Mouse (Mus musculus): ENCODE measurements around the gene Rasgrf2. TPM values are rescaled to one million over a fixed set of nuclear protein-coding genes. Genes with fewer than 3 reads are reported as not detected.

Gene Rasgrf2
- polyA plus RNA-seq, 1 experiment from 2014 or later, result 0.15 TPM

GRCm38 (mm10) chr13:91908202-91908980, 223.1 kb downstream of the Rasgrf2 start:
- no peak overlapping the region for H3K4me3 ChIP-seq
- H3K27me3 ChIP-seq, result no peaks in the 10 kb centered on the region
- no peak overlapping the region for H3K4me2 ChIP-seq
- no peak overlapping the region for H3K27ac ChIP-seq
- no peak overlapping the region for H3K9ac ChIP-seq
- 40% methylated on average over 10 of the region's 10 CpGs for WGBS
- H3K36me3 ChIP-seq, result no peaks in the 10 kb centered on the region
- no peaks in the 10 kb centered on the region for H3K9me3 ChIP-seq
- no peak for ATAC-seq (ENCODE audit: insufficient number of reproducible peaks, insufficient read depth, low FRiP score, low TSS enrichment, low read depth)
- H3K4me1 ChIP-seq, result no peaks in the 10 kb centered on the region

- no peak overlapping the region for H3K9ac ChIP-seq
- no peaks in the 10 kb centered on the region for H3K9me3 ChIP-seq
- no peaks in the 10 kb centered on the region for H3K27me3 ChIP-seq
- 68% methylated on average over 3 of the region's 3 CpGs for WGBS
- no peak overlapping the region for H3K4me3 ChIP-seq
- no peak for ATAC-seq (ENCODE audit: insufficient number of reproducible peaks, insufficient read depth, low FRiP score, low TSS enrichment, low read depth)
- no peak overlapping the region for H3K4me2 ChIP-seq
- H3K27ac ChIP-seq, result no peak overlapping the region
- H3K4me1 ChIP-seq, result no peaks in the 10 kb centered on the region
- H3K36me3 ChIP-seq, result no peaks in the 10 kb centered on the region
These were observed 225.1 kb downstream of the Rasgrf2 start for GRCm38 (mm10) chr13:91906338-91906737.

- ATAC-seq (ENCODE audit: insufficient number of reproducible peaks, insufficient read depth, low FRiP score, low TSS enrichment, low read depth), result no peak
- 47% methylated on average over 1 of the region's 1 CpGs for WGBS
- Histone ChIP-seq H3K27ac (no peak overlapping the region), H3K9ac (no peak overlapping the region), H3K4me2 (no peak overlapping the region), H3K4me3 (no peak overlapping the region), H3K9me3 (no peaks in the 10 kb centered on the region), H3K4me1 (no peaks in the 10 kb centered on the region), H3K27me3 (no peaks in the 10 kb centered on the region), H3K36me3 (no peaks in the 10 kb centered on the region)
These were observed 235.0 kb downstream of the Rasgrf2 start for GRCm38 (mm10) chr13:91896476-91896875.

- Histone ChIP-seq H3K4me2 (no peak overlapping the region), H3K9me3 (no peaks in the 10 kb centered on the region), H3K27me3 (no peaks in the 10 kb centered on the region), H3K27ac (no peak overlapping the region), H3K4me3 (no peak overlapping the region), H3K36me3 (no peaks in the 10 kb centered on the region), H3K4me1 (no peaks in the 10 kb centered on the region), H3K9ac (no peak overlapping the region)
- no peak for ATAC-seq (ENCODE audit: insufficient number of reproducible peaks, insufficient read depth, low FRiP score, low TSS enrichment, low read depth)
- 68% methylated on average over 6 of the region's 6 CpGs for WGBS
These were observed 238.3 kb downstream of the Rasgrf2 start for GRCm38 (mm10) chr13:91893132-91893531.

- 83% methylated on average over 6 of the region's 6 CpGs for WGBS
- H3K9ac ChIP-seq, result no peak overlapping the region
- H3K27ac ChIP-seq, result no peak overlapping the region
- H3K4me1 ChIP-seq, result no peaks in the 10 kb centered on the region
- no peaks in the 10 kb centered on the region for H3K36me3 ChIP-seq
- H3K9me3 ChIP-seq, result no peaks in the 10 kb centered on the region
- no peak for ATAC-seq (ENCODE audit: insufficient number of reproducible peaks, insufficient read depth, low FRiP score, low TSS enrichment, low read depth)
- H3K4me2 ChIP-seq, result no peak overlapping the region
- no peaks in the 10 kb centered on the region for H3K27me3 ChIP-seq
- H3K4me3 ChIP-seq, result no peak overlapping the region
These were observed 241.3 kb downstream of the Rasgrf2 start for GRCm38 (mm10) chr13:91890031-91890619.

- Histone ChIP-seq H3K4me3 (no peak overlapping the region), H3K9ac (no peak overlapping the region), H3K27me3 (no peaks in the 10 kb centered on the region), H3K36me3 (no peaks in the 10 kb centered on the region), H3K27ac (no peak overlapping the region), H3K4me1 (no peaks in the 10 kb centered on the region), H3K4me2 (no peak overlapping the region), H3K9me3 (no peaks in the 10 kb centered on the region)
- WGBS, result 76% methylated on average over 5 of the region's 5 CpGs
- no peak for ATAC-seq (ENCODE audit: insufficient number of reproducible peaks, insufficient read depth, low FRiP score, low TSS enrichment, low read depth)
These were observed 246.6 kb downstream of the Rasgrf2 start for GRCm38 (mm10) chr13:91884714-91885386.

GRCm38 (mm10) chr13:91881837-91882480, 249.5 kb downstream of the Rasgrf2 start:
- H3K27ac ChIP-seq, result no peak overlapping the region
- H3K4me1 ChIP-seq, result no peaks in the 10 kb centered on the region
- no peak overlapping the region for H3K4me3 ChIP-seq
- 37% methylated on average over 9 of the region's 9 CpGs for WGBS
- H3K9ac ChIP-seq, result no peak overlapping the region
- H3K4me2 ChIP-seq, result peak overlapping the region; percentile 26
- no peaks in the 10 kb centered on the region for H3K9me3 ChIP-seq
- no peaks in the 10 kb centered on the region for H3K36me3 ChIP-seq
- no peaks in the 10 kb centered on the region for H3K27me3 ChIP-seq
- no peak for ATAC-seq (ENCODE audit: insufficient number of reproducible peaks, insufficient read depth, low FRiP score, low TSS enrichment, low read depth)

GRCm38 (mm10) chr13:91880256-91880655, 251.2 kb downstream of the Rasgrf2 start:
- Histone ChIP-seq H3K4me3 (no peak overlapping the region), H3K27ac (no peak overlapping the region), H3K9ac (no peak overlapping the region), H3K9me3 (no peaks in the 10 kb centered on the region), H3K4me2 (no peak overlapping the region), H3K4me1 (peaks cover 5% of the 10 kb centered on the region), H3K36me3 (no peaks in the 10 kb centered on the region), H3K27me3 (no peaks in the 10 kb centered on the region)
- no peak for ATAC-seq (ENCODE audit: insufficient number of reproducible peaks, insufficient read depth, low FRiP score, low TSS enrichment, low read depth)
- WGBS, result 88% methylated on average over 4 of the region's 4 CpGs

- H3K27ac ChIP-seq, result no peak overlapping the region
- H3K4me2 ChIP-seq, result no peak overlapping the region
- no peaks in the 10 kb centered on the region for H3K36me3 ChIP-seq
- no peak overlapping the region for H3K9ac ChIP-seq
- WGBS, result 74% methylated on average over 3 of the region's 3 CpGs
- H3K4me1 ChIP-seq, result peaks cover 20% of the 10 kb centered on the region
- no peak overlapping the region for H3K4me3 ChIP-seq
- H3K27me3 ChIP-seq, result no peaks in the 10 kb centered on the region
- no peaks in the 10 kb centered on the region for H3K9me3 ChIP-seq
- no peak for ATAC-seq (ENCODE audit: insufficient number of reproducible peaks, insufficient read depth, low FRiP score, low TSS enrichment, low read depth)
These were observed 253.5 kb downstream of the Rasgrf2 start for GRCm38 (mm10) chr13:91877996-91878395.

GRCm38 (mm10) chr13:91877350-91877749, 254.1 kb downstream of the Rasgrf2 start:
- Histone ChIP-seq H3K9ac (no peak overlapping the region), H3K36me3 (no peaks in the 10 kb centered on the region), H3K4me1 (peaks cover 20% of the 10 kb centered on the region), H3K9me3 (no peaks in the 10 kb centered on the region), H3K27ac (no peak overlapping the region), H3K4me3 (no peak overlapping the region), H3K27me3 (no peaks in the 10 kb centered on the region), H3K4me2 (no peak overlapping the region)
- ATAC-seq (ENCODE audit: insufficient number of reproducible peaks, insufficient read depth, low FRiP score, low TSS enrichment, low read depth), result no peak
- WGBS, result 86% methylated on average over 10 of the region's 10 CpGs

GRCm38 (mm10) chr13:91876741-91877349, 254.6 kb downstream of the Rasgrf2 start, which contains the start of gene Ckmt2:
Gene Ckmt2 (minus strand): TSS chr13:91876885.
- Histone ChIP-seq H3K27me3 (no peaks in the 10 kb centered on the region), H3K4me1 (peaks cover 20% of the 10 kb centered on the region), H3K4me3 (no peak within 1 kb of the TSS), H3K9ac (no peak within 1 kb of the TSS), H3K4me2 (no peak within 1 kb of the TSS), H3K9me3 (no peaks in the 10 kb centered on the region), H3K36me3 (no peaks in the 10 kb centered on the region), H3K27ac (peak within 1 kb of the TSS; percentile 86)
- ATAC-seq (ENCODE audit: insufficient number of reproducible peaks, insufficient read depth, low FRiP score, low TSS enrichment, low read depth), result no peak
- 75% methylated on average over 5 of the region's 5 CpGs for WGBS

Data from embryonic facial prominence, embryonic 13.5 days (tissue).